Comparison of ENCODE assay signal across 9 mouse cellular contexts in genomic region chr3:101701763-101702173, GRCm38 (mm10).
A peak's percentile ranks its signal among the peaks of the same experiment; 100 is the strongest.
DNase-seq lines count a peak whose midpoint lies in the region; ATAC-seq lines count a peak whose summit lies in the region.
"Had no signal": no experiment of that assay in that cellular context is flagged by ENCODE, and none has a peak within 500 bp of the region (broad histone marks: within the 10 kb centered on the region; RNA-seq: fewer than 3 reads in every experiment).

No protein-coding gene starts in this region.

- H3K27ac ChIP-seq in forebrain, embryonic 16.5 days (ENCODE audit: low read length), result no peak overlapping the region
- H3K27ac ChIP-seq in midbrain, embryonic 11.5 days (ENCODE audit: low read depth, low read length), result no peak overlapping the region

- peaks cover 13% of the 10 kb centered on the region for H3K4me1 ChIP-seq in forebrain, embryonic 16.5 days (replicated peaks; ENCODE audit: control insufficient read depth, insufficient read depth, low read length)
- peaks cover 3% of the 10 kb centered on the region for H3K4me1 ChIP-seq in midbrain, embryonic 11.5 days (ENCODE audit: control insufficient read depth, insufficient read depth, low read length)

- no peak overlapping the region for H3K9ac ChIP-seq in forebrain, embryonic 16.5 days (replicated peaks; ENCODE audit: low read depth, low read length)
- no peak overlapping the region for H3K9ac ChIP-seq in midbrain, embryonic 11.5 days (ENCODE audit: low read length)

- no peaks in the 10 kb centered on the region for H3K9me3 ChIP-seq in forebrain, embryonic 16.5 days (ENCODE audit: control insufficient read depth, low read length)
- 0 out of 2 replicates have a peak, but pooled peaks cover 2% of the 10 kb centered on the region for H3K9me3 ChIP-seq in midbrain, embryonic 11.5 days (ENCODE audit: control insufficient read depth, low read length)

- H3K4me2 ChIP-seq in forebrain, embryonic 16.5 days (ENCODE audit: low read length), result no peak overlapping the region
- H3K4me2 ChIP-seq in midbrain, embryonic 11.5 days, result no peak overlapping the region

- H3K27me3 ChIP-seq in forebrain, embryonic 16.5 days (replicated peaks; ENCODE audit: control insufficient read depth, insufficient read depth, low read length), result no peaks in the 10 kb centered on the region
- H3K27me3 ChIP-seq in midbrain, embryonic 11.5 days (ENCODE audit: control insufficient read depth, insufficient read depth, low read length), result no peaks in the 10 kb centered on the region

- peak; percentile 25 for DNase-seq in embryo, embryonic 11 days
- no peak for DNase-seq in embryo, embryonic 10 days (ENCODE audit: low spot score)
- peak; percentile 11 for DNase-seq in 3T3-L1 (ENCODE audit: low read depth, low spot score)
- DNase-seq in midbrain, embryonic 11.5 days (ENCODE audit: low spot score, missing footprints), result peak; percentile 84
- no peak for DNase-seq in frontal cortex, adult 2 months (ENCODE audit: extremely low spot score in 1 of 2, low spot score in 1 of 2)
- no peak for DNase-seq in thymus, postnatal 0 days (ENCODE audit: low spot score)
- no peak for DNase-seq in frontal cortex, postnatal 10 days (ENCODE audit: low spot score in 2 of 2)
- DNase-seq: B cell, adult 2 months had no signal

- WGBS in forebrain, embryonic 16.5 days, result 8% methylated on average over 1 of the region's 1 CpGs
- WGBS in midbrain, embryonic 11.5 days, result 15% methylated on average over 1 of the region's 1 CpGs

- no peak overlapping the region for H3K4me3 ChIP-seq in forebrain, embryonic 16.5 days (replicated peaks; ENCODE audit: low read length)
- no peak overlapping the region for H3K4me3 ChIP-seq in midbrain, embryonic 11.5 days (ENCODE audit: low read depth, low read length)

- peak; percentile 73 for ATAC-seq in forebrain, embryonic 16.5 days
- ATAC-seq in midbrain, embryonic 11.5 days (ENCODE audit: low FRiP score), result no peak

- H3K36me3 ChIP-seq in forebrain, embryonic 16.5 days (ENCODE audit: control insufficient read depth, insufficient read depth), result no peaks in the 10 kb centered on the region
- H3K36me3 ChIP-seq in midbrain, embryonic 11.5 days (ENCODE audit: control insufficient read depth, insufficient read depth, low read length), result no peaks in the 10 kb centered on the region

Comparison
In these comparisons a context has a peak if more than half of its experiments do, and no peak if none do; other contexts are left out.
1. DNase-seq: peak in embryo, embryonic 11 days (single experiment), 3T3-L1 (single experiment) and midbrain, embryonic 11.5 days (single experiment); none in embryo, embryonic 10 days (single experiment), frontal cortex, adult 2 months (0 of 2), thymus, postnatal 0 days (single experiment) and frontal cortex, postnatal 10 days (0 of 2).